Mouse (Mus musculus): ENCODE measurements around the gene Prdm1. TPM values are rescaled to one million over a fixed set of nuclear protein-coding genes. Genes with fewer than 3 reads are reported as not detected.

Prdm1 gene
- total and polyA plus RNA-seq, 3 experiments = 0.89 to 1.6 (median 0.97) TPM

GRCm38 (mm10) chr10:44487132-44487531, 41.2 kb downstream of the Prdm1 start:
- Histone ChIP-seq H3K9ac (ENCODE audit: low read depth, low read length) (no peak overlapping the region), H3K36me3 (ENCODE audit: control insufficient read depth, insufficient read depth, low read length) (no peaks in the 10 kb centered on the region), H3K4me1 (ENCODE audit: control insufficient read depth, insufficient read depth, low read length) (no peaks in the 10 kb centered on the region), H3K4me3 (no peak overlapping the region), H3K79me2 (replicated peaks; ENCODE audit: control insufficient read depth, insufficient read depth, low read length) (no peaks in the 10 kb centered on the region), H3K27ac (no peak overlapping the region), H3K27me3 (ENCODE audit: control insufficient read depth, insufficient read depth, low read length) (no peaks in the 10 kb centered on the region)
- WGBS = 90% methylated on average over 11 of the region's 11 CpGs
- intact Hi-C loops (cut with DNase I) = loop anchor here (2.0 kb wide), 1 partner anchor 14 kb away; no protein-coding TSS in a partner anchor
- TF ChIP-seq EP300 (IDR thresholded peaks at IDR 0.05; ENCODE audit: insufficient read depth, low read depth, low read length) = no peak
- TF ChIP-seq CTCF (IDR thresholded peaks at IDR 0.05) = no peak
- TF ChIP-seq POLR2A (IDR thresholded peaks at IDR 0.05; ENCODE audit: insufficient read depth, low read depth, low read length) = no peak
- no peak for DNase-seq

GRCm38 (mm10) chr10:44484077-44484476, 44.2 kb downstream of the Prdm1 start:
- no peak overlapping the region for H3K9ac ChIP-seq (ENCODE audit: low read depth, low read length)
- no peaks in the 10 kb centered on the region for H3K79me2 ChIP-seq (replicated peaks; ENCODE audit: control insufficient read depth, insufficient read depth, low read length)
- no peak overlapping the region for H3K27ac ChIP-seq
- intact Hi-C loops (cut with DNase I) = no loop called here
- H3K4me3 ChIP-seq = no peak overlapping the region
- 88% methylated on average over 5 of the region's 5 CpGs for WGBS
- no peaks in the 10 kb centered on the region for H3K27me3 ChIP-seq (ENCODE audit: control insufficient read depth, insufficient read depth, low read length)
- TF ChIP-seq EP300 (IDR thresholded peaks at IDR 0.05; ENCODE audit: insufficient read depth, low read depth, low read length) (no peak), POLR2A (IDR thresholded peaks at IDR 0.05; ENCODE audit: insufficient read depth, low read depth, low read length) (no peak), CTCF (IDR thresholded peaks at IDR 0.05) (no peak)
- H3K36me3 ChIP-seq (ENCODE audit: control insufficient read depth, insufficient read depth, low read length) = no peaks in the 10 kb centered on the region
- DNase-seq = no peak
- H3K4me1 ChIP-seq (ENCODE audit: control insufficient read depth, insufficient read depth, low read length) = no peaks in the 10 kb centered on the region

DNA sequence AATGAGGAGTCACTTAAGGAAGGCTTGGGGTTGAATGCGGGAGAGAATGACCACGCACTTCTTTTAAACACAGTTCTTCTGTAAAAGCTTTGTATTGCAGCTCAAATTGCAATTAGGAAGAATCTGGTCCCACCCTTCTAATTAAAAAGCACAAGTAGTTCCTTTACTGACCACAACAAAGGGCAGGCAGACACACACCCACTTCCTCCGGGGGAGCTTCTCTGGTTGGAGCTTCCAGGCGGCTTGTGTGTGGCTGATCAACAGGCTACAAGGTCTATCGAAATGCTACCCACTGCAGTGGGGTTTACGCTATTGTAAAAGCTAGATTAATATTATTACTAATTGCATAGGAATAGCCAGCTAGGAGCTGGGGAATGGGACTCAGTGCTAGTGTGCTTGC, 45.2 kb downstream of the Prdm1 start:
- Histone ChIP-seq H3K27me3 (ENCODE audit: control insufficient read depth, insufficient read depth, low read length) (no peaks in the 10 kb centered on the region), H3K36me3 (ENCODE audit: control insufficient read depth, insufficient read depth, low read length) (no peaks in the 10 kb centered on the region), H3K9ac (ENCODE audit: low read depth, low read length) (no peak overlapping the region), H3K79me2 (replicated peaks; ENCODE audit: control insufficient read depth, insufficient read depth, low read length) (no peaks in the 10 kb centered on the region), H3K27ac (no peak overlapping the region), H3K4me1 (ENCODE audit: control insufficient read depth, insufficient read depth, low read length) (no peaks in the 10 kb centered on the region), H3K4me3 (no peak overlapping the region)
- WGBS = 60% methylated on average over 6 of the region's 6 CpGs
- no peak for DNase-seq
- intact Hi-C loops (cut with DNase I) = no loop called here
- TF ChIP-seq EP300 (IDR thresholded peaks at IDR 0.05; ENCODE audit: insufficient read depth, low read depth, low read length) = no peak
- TF ChIP-seq CTCF (IDR thresholded peaks at IDR 0.05) = peak; percentile 25

DNA sequence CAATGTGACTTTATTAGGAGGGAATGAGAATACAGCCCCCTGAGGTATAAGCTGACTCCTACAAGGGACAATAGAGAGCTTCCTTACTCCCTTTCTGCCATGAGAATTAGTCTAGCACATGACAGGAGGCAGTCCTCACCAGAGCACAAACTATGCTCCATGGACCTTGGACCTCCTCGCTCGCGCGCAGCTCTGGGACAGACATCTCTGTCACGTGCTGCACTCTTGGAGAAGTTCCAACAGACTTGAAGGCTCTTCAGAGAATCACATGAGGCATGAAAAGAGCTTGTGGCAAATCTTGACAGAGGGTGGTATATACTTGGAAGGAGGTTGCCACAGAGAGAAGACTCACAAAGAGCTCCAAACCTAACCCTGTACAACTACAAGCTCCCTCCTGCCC, 46.9 kb downstream of the Prdm1 start:
- Histone ChIP-seq H3K79me2 (replicated peaks; ENCODE audit: control insufficient read depth, insufficient read depth, low read length) (no peaks in the 10 kb centered on the region), H3K27me3 (ENCODE audit: control insufficient read depth, insufficient read depth, low read length) (no peaks in the 10 kb centered on the region), H3K9ac (ENCODE audit: low read depth, low read length) (no peak overlapping the region), H3K36me3 (ENCODE audit: control insufficient read depth, insufficient read depth, low read length) (no peaks in the 10 kb centered on the region), H3K4me1 (ENCODE audit: control insufficient read depth, insufficient read depth, low read length) (no peaks in the 10 kb centered on the region), H3K4me3 (no peak overlapping the region), H3K27ac (no peak overlapping the region)
- 59% methylated on average over 5 of the region's 5 CpGs for WGBS
- TF ChIP-seq POLR2A (IDR thresholded peaks at IDR 0.05; ENCODE audit: insufficient read depth, low read depth, low read length) (no peak), CTCF (IDR thresholded peaks at IDR 0.05) (no peak), EP300 (IDR thresholded peaks at IDR 0.05; ENCODE audit: insufficient read depth, low read depth, low read length) (no peak)
- intact Hi-C loops (cut with DNase I) = no loop called here
- no peak for DNase-seq

GRCm38 (mm10) chr10:44479286-44479685, 49.0 kb downstream of the Prdm1 start:
- intact Hi-C loops (cut with DNase I) = no loop called here
- H3K27ac ChIP-seq = no peak overlapping the region
- no peaks in the 10 kb centered on the region for H3K27me3 ChIP-seq (ENCODE audit: control insufficient read depth, insufficient read depth, low read length)
- no peaks in the 10 kb centered on the region; the same call in 1 of the 2 replicates for H3K4me1 ChIP-seq (ENCODE audit: control insufficient read depth, insufficient read depth, low read length)
- WGBS = 73% methylated on average over 6 of the region's 6 CpGs
- H3K4me3 ChIP-seq = no peak overlapping the region
- H3K79me2 ChIP-seq (replicated peaks; ENCODE audit: control insufficient read depth, insufficient read depth, low read length) = no peaks in the 10 kb centered on the region
- no peaks in the 10 kb centered on the region for H3K36me3 ChIP-seq (ENCODE audit: control insufficient read depth, insufficient read depth, low read length)
- no peak overlapping the region for H3K9ac ChIP-seq (ENCODE audit: low read depth, low read length)
- no peak for DNase-seq
- TF ChIP-seq POLR2A (IDR thresholded peaks at IDR 0.05; ENCODE audit: insufficient read depth, low read depth, low read length) = no peak
- no peak for TF ChIP-seq EP300 (IDR thresholded peaks at IDR 0.05; ENCODE audit: insufficient read depth, low read depth, low read length)
- TF ChIP-seq CTCF (IDR thresholded peaks at IDR 0.05) = no peak

GRCm38 (mm10) chr10:44478091-44478490, 50.2 kb downstream of the Prdm1 start:
- no peaks in the 10 kb centered on the region for H3K27me3 ChIP-seq (ENCODE audit: control insufficient read depth, insufficient read depth, low read length)
- 29% methylated on average over 5 of the region's 5 CpGs for WGBS

More at GRCm38 (mm10) chr10:44478091-44478490, 50.2 kb downstream of the Prdm1 start:
- intact Hi-C loops (cut with DNase I) = no loop called here
- TF ChIP-seq EP300 (IDR thresholded peaks at IDR 0.05; ENCODE audit: insufficient read depth, low read depth, low read length) = no peak
- TF ChIP-seq POLR2A (IDR thresholded peaks at IDR 0.05; ENCODE audit: insufficient read depth, low read depth, low read length) = no peak
- no peak for TF ChIP-seq CTCF (IDR thresholded peaks at IDR 0.05)
- H3K4me3 ChIP-seq = no peak overlapping the region
- H3K4me1 ChIP-seq (ENCODE audit: control insufficient read depth, insufficient read depth, low read length) = no peaks in the 10 kb centered on the region; the same call in 1 of the 2 replicates
- no peak overlapping the region for H3K9ac ChIP-seq (ENCODE audit: low read depth, low read length)
- H3K79me2 ChIP-seq (replicated peaks; ENCODE audit: control insufficient read depth, insufficient read depth, low read length) = no peaks in the 10 kb centered on the region
- no peaks in the 10 kb centered on the region for H3K36me3 ChIP-seq (ENCODE audit: control insufficient read depth, insufficient read depth, low read length)
- peak in 1 of 2 experiments; percentile 20 for DNase-seq
- no peak overlapping the region for H3K27ac ChIP-seq
